Mouse (Mus musculus) neutrophil, adult 59 days (primary cell): ENCODE results near the gene Aaas. TPM values are rescaled to one million over a fixed set of nuclear protein-coding genes. Genes with fewer than 3 reads are reported as not detected.

Experiments
- total RNA-seq, 2 experiments: library from RNA; stranded (reverse); gene quantifications; 1 replicate in 1 of 2; 2 replicates in 1 of 2; pipeline ENCODE4 v1.2.4; 2023

The Aaas gene
- total RNA-seq, result 10 to 100 TPM; 33.2 to 36.4 TPM

DNA sequence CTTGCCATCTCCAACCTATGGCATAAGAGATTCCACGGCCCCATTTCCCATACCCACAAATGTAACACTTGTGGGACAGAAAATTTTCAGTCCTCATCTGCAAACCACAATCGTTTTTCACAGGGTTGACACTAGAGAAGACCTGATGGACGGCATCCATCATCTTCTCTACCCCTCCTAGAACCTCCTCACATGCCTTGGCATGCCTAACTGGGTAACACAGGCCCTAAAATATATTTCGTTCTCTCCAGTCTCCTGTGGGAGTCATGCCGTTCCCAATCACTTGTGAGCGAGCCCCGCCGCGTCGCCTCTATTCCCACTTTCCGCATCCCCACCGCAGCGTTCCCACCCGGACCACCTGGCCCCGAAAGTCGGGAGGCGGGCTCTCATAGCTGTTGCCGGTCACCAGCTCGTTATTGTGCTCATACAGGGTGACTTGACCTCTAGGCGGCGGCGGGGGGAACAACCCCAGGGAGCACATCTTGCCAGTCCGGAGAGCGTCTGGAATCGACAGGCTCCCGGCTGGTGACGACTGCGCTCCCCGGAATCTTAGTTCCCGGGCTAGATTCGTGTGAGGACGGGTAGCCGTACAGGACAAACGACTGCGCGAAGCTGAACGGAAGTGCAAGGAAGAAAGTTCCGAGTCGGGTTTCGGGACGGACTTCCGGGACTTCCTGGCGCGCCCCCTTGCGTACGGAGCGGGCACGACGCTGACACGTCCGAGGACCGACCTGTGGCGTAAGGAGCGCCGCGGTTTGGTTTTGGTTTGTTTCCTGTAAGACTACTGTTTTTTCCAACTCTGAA, at the start of gene Aaas:
Aaas (minus strand) TSS at position 634 of the 804 bp plus-strand sequence.

DNA sequence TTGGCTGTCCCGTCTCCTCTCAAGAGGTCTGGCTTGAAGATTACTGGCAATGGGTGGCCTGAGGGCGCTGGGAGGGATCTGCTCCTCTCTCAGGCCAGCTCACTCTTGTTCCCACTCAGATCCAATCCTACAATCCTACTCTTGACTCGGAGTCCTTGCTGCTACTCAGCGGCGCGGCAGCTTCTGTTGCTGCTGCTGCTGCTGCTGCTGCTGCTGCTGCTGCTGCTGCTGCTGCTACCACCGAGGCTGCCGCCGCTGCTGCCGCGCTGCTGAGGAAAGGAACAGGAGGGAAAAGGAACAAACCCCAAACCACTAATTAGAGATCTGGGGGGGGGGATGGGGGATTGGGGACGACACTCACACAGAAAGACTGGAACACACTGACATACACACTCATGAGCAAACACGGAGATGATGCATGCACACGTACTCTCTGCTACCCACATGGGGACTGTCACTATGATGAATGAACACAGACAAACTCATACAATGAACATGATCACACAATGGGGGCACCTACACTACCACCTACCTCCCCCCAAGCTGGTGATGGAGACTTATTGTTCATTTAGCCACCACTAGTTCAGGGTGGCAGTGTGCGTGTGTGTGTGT, 16.3 kb upstream of the Aaas start, which contains the start of gene Sp7:
Sp7 (minus strand) TSS at position 450 of the 612 bp plus-strand sequence.

DNA sequence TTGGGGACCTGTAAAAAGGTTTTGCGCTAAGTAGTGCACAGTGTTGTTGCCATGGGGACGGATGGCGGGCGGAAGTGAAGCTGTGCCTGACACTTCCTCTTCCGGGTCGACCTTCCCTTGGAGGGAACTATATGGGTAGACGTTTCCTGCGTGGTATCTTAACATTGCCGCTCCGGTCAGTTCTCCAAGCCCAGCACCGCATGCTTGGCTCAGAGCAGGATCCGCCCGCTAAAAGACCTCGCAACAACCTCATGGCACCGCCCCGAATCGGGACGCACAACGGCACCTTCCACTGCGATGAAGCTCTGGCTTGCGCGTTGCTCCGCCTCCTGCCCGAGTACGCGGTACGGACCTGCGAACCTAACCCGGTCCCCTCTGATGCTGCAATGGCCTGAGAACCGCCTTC, 19.0 kb downstream of the Aaas start, which contains the start of gene Myg1:
Myg1 (plus strand) TSS at position 100 of the 406 bp plus-strand sequence.

DNA sequence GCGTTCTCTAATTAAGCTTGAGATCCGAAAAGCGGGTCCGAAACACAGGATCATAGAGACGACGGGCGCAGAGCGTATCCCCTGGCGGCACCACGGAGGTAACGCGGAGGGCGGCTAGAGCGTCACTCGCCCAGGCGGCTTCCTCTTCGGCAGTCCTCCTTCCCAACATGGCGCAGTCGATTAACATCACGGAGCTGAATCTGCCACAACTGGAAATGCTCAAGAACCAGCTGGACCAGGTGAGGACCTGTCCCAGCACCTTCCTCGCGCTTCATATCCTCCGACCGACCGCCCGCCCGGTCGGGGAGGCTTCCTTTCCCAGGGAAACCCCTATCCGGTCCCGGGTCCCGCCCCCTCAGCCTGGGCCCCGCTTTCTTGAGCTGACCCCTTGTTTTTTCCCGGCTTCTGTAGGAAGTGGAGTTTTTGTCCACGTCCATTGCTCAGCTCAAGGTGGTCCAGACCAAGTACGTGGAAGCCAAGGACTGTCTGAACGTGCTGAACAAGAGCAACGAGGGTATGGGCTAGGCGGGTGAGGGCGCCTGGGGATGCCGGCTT, 24.5 kb downstream of the Aaas start, which contains the start of gene Pfdn5:
Pfdn5 (plus strand) TSS at position 95 of the 555 bp plus-strand sequence.

DNA sequence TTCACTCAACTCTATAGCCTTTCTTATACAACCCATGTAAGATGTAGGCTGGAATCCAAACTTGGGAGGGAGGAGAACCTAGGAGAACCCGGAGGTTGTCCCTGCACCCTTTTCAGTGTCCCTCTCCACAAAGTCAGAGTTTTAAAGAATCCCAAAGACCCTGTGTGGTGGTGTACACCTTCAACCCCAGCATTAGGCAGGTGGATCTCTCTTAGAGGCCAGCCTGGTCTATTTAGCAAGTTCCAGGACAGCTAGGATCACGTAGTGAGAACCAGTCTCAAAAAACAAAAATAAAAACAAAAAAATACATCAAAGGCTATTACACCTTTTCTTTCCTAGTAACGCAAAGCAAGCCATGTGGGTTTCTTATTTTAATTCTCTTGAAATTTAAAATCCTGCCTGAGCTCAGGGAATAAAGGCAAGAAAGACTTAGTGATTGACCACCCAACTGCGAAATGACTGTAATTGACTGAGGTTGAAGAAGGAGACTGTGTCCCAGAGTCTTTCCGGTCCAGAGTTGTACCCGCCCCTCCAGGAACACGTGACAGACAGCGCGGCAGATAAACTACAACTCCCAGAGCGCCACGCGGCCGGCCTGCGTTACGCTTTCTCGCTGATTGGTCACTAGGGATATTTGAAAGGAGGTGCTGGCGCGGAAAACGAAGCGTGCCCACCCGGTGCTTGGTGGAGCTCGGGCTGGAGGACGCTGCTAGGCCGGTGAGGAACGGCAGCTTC, 54.8 kb downstream of the Aaas start, which contains the start of gene Espl1:
Espl1 (plus strand) TSS at position 634 of the 735 bp plus-strand sequence.

Other genes starting within 250 kb of the Aaas start
- 10 to 100 TPM; 21.7 to 27.2 TPM for gene Spryd3, start 214.5 kb downstream of the Aaas start, total RNA-seq
- not detected for gene Igfbp6, start 206.4 kb downstream of the Aaas start, total RNA-seq
- gene Soat2, start 200.2 kb downstream of the Aaas start, total RNA-seq, result under 1 TPM; 0.62 to 0.87 TPM
- 10 to 100 TPM; 78.9 to 84.1 TPM for gene Zfp740, start 147.5 kb downstream of the Aaas start, total RNA-seq
- gene Csad, start 146.0 kb downstream of the Aaas start, total RNA-seq, result 10 to 100 TPM; 21.4 to 23.3 TPM
- gene Itgb7, start 118.8 kb downstream of the Aaas start, total RNA-seq, result 100 to 1,000 TPM; 191 to 291 TPM
- gene Rarg, start 93.3 kb downstream of the Aaas start, total RNA-seq, result 10 to 100 TPM; 37.8 to 49.0 TPM
- not detected for gene Gm9918, start 80.2 kb downstream of the Aaas start, total RNA-seq
- gene Mfsd5, start 71.3 kb downstream of the Aaas start, total RNA-seq, result 10 to 100 TPM; 34.7 to 40.2 TPM
- gene Espl1, start 54.5 kb downstream of the Aaas start, total RNA-seq, result 10 to 100 TPM; 37.9 to 49.1 TPM
- gene Pfdn5, start 24.7 kb downstream of the Aaas start, total RNA-seq, result 100 to 1,000 TPM; 270 to 271 TPM
- gene Myg1, start 19.1 kb downstream of the Aaas start, total RNA-seq, result 10 to 100 TPM; 30.6 to 32.7 TPM
- not detected for gene Sp7, start 16.4 kb upstream of the Aaas start, total RNA-seq
- gene Sp1, start 55.4 kb upstream of the Aaas start, total RNA-seq, result 100 to 1,000 TPM; 127 to 150 TPM
- gene Amhr2, start 94.6 kb upstream of the Aaas start, total RNA-seq, result 1 to 10 TPM in 1 of 2 experiments, under 1 TPM in 1; 0.24 to 1.1 TPM
- gene Prr13, start 108.3 kb upstream of the Aaas start, total RNA-seq, result 100 to 1,000 TPM; 364 to 378 TPM
- 100 to 1,000 TPM; 508 to 564 TPM for gene Pcbp2, start 119.8 kb upstream of the Aaas start, total RNA-seq
- gene Gm10337, start 153.0 kb upstream of the Aaas start, total RNA-seq, result 1 to 10 TPM; 5.0 to 5.4 TPM
- gene Map3k12, start 166.3 kb upstream of the Aaas start, total RNA-seq, result under 1 TPM; 0.24 to 0.57 TPM
- gene Tarbp2, start 167.4 kb upstream of the Aaas start, total RNA-seq, result 10 to 100 TPM; 16.7 to 17.9 TPM
- 1 to 10 TPM; 3.2 to 5.0 TPM for gene Npff, start 174.2 kb upstream of the Aaas start, total RNA-seq